In genomic region chr1:192400991-192401390, GRCm38 (mm10) we compare ENCODE assay signal across 13 mouse cellular contexts.
DNase-seq lines count a peak whose midpoint lies in the region; ATAC-seq lines count a peak whose summit lies in the region.
"Had no signal": no experiment of that assay in that cellular context is flagged by ENCODE, and none has a peak within 500 bp of the region (broad histone marks: within the 10 kb centered on the region; RNA-seq: fewer than 3 reads in every experiment).

No protein-coding gene starts in this region.

- H3K4me2 ChIP-seq in kidney, embryonic 15.5 days, result no peak overlapping the region

- H3K9ac ChIP-seq in kidney, embryonic 15.5 days, result no peak overlapping the region

- ATAC-seq in kidney, embryonic 15.5 days (replicated peaks; ENCODE audit: low FRiP score), result no peak

- H3K9me3 ChIP-seq in kidney, embryonic 15.5 days (replicated peaks), result no peaks in the 10 kb centered on the region
- H3K9me3 ChIP-seq: forebrain, embryonic 10.5 days had no signal

- 47% methylated on average over 4 of the region's 4 CpGs for WGBS in kidney, embryonic 15.5 days

- H3K36me3 ChIP-seq in kidney, embryonic 15.5 days, result no peaks in the 10 kb centered on the region
- H3K36me3 ChIP-seq: forebrain, embryonic 10.5 days; G1E had no signal

- H3K4me1 ChIP-seq in kidney, embryonic 15.5 days, result 0 out of 2 replicates have a peak, but pooled peaks cover 3% of the 10 kb centered on the region

- H3K4me3 ChIP-seq in kidney, embryonic 15.5 days (replicated peaks), result no peak overlapping the region
- H3K4me3 ChIP-seq: forebrain, embryonic 10.5 days had no signal

- H3K27ac ChIP-seq in kidney, embryonic 15.5 days, result no peak overlapping the region
- H3K27ac ChIP-seq: forebrain, embryonic 10.5 days; macrophage had no signal

- DNase-seq in adrenal gland, postnatal 25 days, result peak; percentile 10
- no peak for DNase-seq in adrenal gland, adult 2 months
- DNase-seq in kidney, adult 8-10 months, result peak; percentile 20 to 29
- DNase-seq in MN1 (ENCODE audit: low spot score), result peak; percentile 46
- peak; percentile 66 to 76 for DNase-seq in cerebellum, postnatal 10 days
- DNase-seq in layer of hippocampus, adult 11-12 months (ENCODE audit: low spot score), result no peak
- no peak for DNase-seq in adipocyte (ENCODE audit: low spot score)
- DNase-seq: gastrocnemius, postnatal 36 days; thymus, postnatal 14 days had no signal

- H3K27me3 ChIP-seq in kidney, embryonic 15.5 days, result no peaks in the 10 kb centered on the region

Comparison
In these comparisons a context has a peak if more than half of its experiments do, and no peak if none do; other contexts are left out.
1. DNase-seq: peak in adrenal gland, postnatal 25 days (single experiment), kidney, adult 8-10 months (2 of 2), MN1 (single experiment) and cerebellum, postnatal 10 days (2 of 2); none in adrenal gland, adult 2 months (single experiment), layer of hippocampus, adult 11-12 months (single experiment) and adipocyte (single experiment).